Mouse (Mus musculus) C2C12 (cell line): ENCODE data around the gene Tdrd1. TPM values are rescaled to one million over a fixed set of nuclear protein-coding genes. Genes with fewer than 3 reads are reported as not detected.

ENCODE experiments used
- H3K27me3 ChIP-seq: one replicate; pipeline ENCODE4 v1.6.1; 2011; ENCODE audit not compliant: control insufficient read depth, insufficient read depth, insufficient read length
- H3K36me3 ChIP-seq: one replicate; pipeline ENCODE4 v1.6.1; 2011; ENCODE audit not compliant: control insufficient read depth, insufficient read depth
- H3K4me3 ChIP-seq: one replicate; pipeline ENCODE4 v1.5.1; 2011; ENCODE audit warnings: mild to moderate bottlenecking, control low read depth; ENCODE audit not compliant: poor library complexity, insufficient read depth, severe bottlenecking
- H3K79me2 ChIP-seq: one replicate; pipeline ENCODE4 v1.6.1; 2011; ENCODE audit not compliant: control insufficient read depth, insufficient read depth
- H3K79me3 ChIP-seq: one replicate; pipeline ENCODE4 v1.6.1; 2011; ENCODE audit warnings: low read depth, control low read depth
- H3ac ChIP-seq: one replicate; pipeline ENCODE3; 2011; ENCODE audit warnings: low read depth; ENCODE audit not compliant: control insufficient read depth, insufficient read length
- CEBPB ChIP-seq: IDR thresholded peaks from one replicate; pipeline ENCODE4 v1.6.1; 2011; ENCODE audit warnings: low read depth, mild to moderate bottlenecking, control low read depth, moderate library complexity
- CTCF ChIP-seq: IDR thresholded peaks from one replicate; pipeline ENCODE4 v1.5.1; 2011; ENCODE audit not compliant: control insufficient read depth, insufficient read depth, insufficient read length
- FOSL1 ChIP-seq: IDR thresholded peaks from one replicate; pipeline ENCODE4 v1.8.0; 2011; ENCODE audit warnings: mild to moderate bottlenecking, low read length; ENCODE audit not compliant: poor library complexity, insufficient read depth, severe bottlenecking
- MAX ChIP-seq: IDR thresholded peaks from one replicate; pipeline ENCODE4 v1.6.1; 2011; ENCODE audit warnings: mild to moderate bottlenecking, control low read depth
- MYOD1 ChIP-seq: IDR thresholded peaks from one replicate; pipeline ENCODE4 v1.6.1; 2011; ENCODE audit warnings: low read depth; ENCODE audit not compliant: control insufficient read depth, insufficient read length
- MYOG ChIP-seq: IDR thresholded peaks from one replicate; pipeline ENCODE4 v1.6.1; 2011; ENCODE audit not compliant: control insufficient read depth, insufficient read length; ENCODE audit errors: extremely low read depth
- USF1 ChIP-seq: IDR thresholded peaks from one replicate; pipeline ENCODE4 v1.6.1; 2011; ENCODE audit warnings: low read depth, mild to moderate bottlenecking, control low read depth, moderate library complexity
- polyA plus RNA-seq: library from polyadenylated mRNA; unstranded; fragments of >200 nt; fragmentation: generic; extraction: Trizol; gene quantifications from one replicate; pipeline ENCODE4 v1.2.1, GENCODE M21; 2012; ENCODE audit warnings: missing spikeins

Gene Tdrd1
- polyA plus RNA-seq, 1 experiment, result not detected

DNA sequence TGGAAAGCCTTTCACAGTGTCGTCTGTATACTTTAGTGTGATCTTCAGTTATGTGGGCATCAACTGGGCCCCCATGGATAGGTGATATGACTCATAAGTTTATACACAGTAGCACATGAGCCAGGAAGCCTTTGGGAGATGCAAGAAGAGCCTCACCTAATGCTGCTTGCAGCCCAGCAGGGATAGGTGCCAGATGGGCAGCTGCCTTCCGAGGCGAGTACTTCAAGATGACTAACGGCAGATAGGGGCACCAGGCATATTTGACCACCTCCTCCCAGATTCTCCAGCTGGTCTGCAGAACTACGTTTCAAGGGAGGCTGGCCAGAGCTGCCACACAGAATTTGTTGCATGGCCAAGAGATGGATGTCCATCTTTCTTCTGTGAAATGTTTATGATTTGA lies 67.3 kb downstream of the Tdrd1 start:
- Histone ChIP-seq H3K27me3 (no peaks in the 10 kb centered on the region), H3K4me3 (no peak overlapping the region), H3ac (no peak overlapping the region), H3K79me3 (no peaks in the 10 kb centered on the region), H3K36me3 (no peaks in the 10 kb centered on the region), H3K79me2 (no peaks in the 10 kb centered on the region)
- no peak for TF ChIP-seq MAX
- TF ChIP-seq FOSL1, result no peak
- TF ChIP-seq CEBPB, result no peak

DNA sequence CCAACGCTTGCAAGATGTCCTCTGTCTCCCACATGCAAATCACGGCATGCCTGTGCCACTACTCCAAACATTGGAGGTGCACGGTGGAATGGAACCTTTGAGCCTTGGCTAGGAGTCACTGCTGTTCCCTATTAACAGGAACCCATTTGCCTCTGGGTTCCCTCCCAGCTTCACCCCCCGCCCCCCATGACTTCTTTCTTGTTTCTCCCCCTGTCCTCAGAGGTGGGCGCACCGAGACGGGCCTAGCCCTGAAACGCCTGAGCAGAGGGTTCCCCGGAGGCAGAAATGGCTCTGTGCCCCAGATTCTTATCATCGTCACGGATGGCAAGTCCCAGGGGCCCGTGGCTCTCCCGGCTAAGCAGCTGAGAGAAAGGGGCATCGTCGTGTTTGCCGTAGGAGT lies 71.6 kb downstream of the Tdrd1 start:
- no peak overlapping the region for H3K4me3 ChIP-seq
- H3K27me3 ChIP-seq, result peaks cover 6% of the 10 kb centered on the region
- no peak for TF ChIP-seq CTCF
- TF ChIP-seq CEBPB, result no peak
- no peak for TF ChIP-seq MYOD1
- no peak for TF ChIP-seq FOSL1
- no peak for TF ChIP-seq MYOG
- TF ChIP-seq MAX, result no peak
- TF ChIP-seq USF1, result no peak
- no peaks in the 10 kb centered on the region for H3K36me3 ChIP-seq
- no peaks in the 10 kb centered on the region for H3K79me3 ChIP-seq
- H3ac ChIP-seq, result no peak overlapping the region
- H3K79me2 ChIP-seq, result no peaks in the 10 kb centered on the region

GRCm38 (mm10) chr19:56904095-56904494 lies 78.1 kb downstream of the Tdrd1 start:
- no peak overlapping the region for H3K4me3 ChIP-seq
- H3ac ChIP-seq, result no peak overlapping the region
- no peak for TF ChIP-seq MAX
- TF ChIP-seq CEBPB, result no peak
- no peak for TF ChIP-seq USF1
- no peak for TF ChIP-seq FOSL1
- no peak for TF ChIP-seq CTCF
- no peak for TF ChIP-seq MYOD1
- H3K36me3 ChIP-seq, result no peaks in the 10 kb centered on the region
- H3K79me3 ChIP-seq, result no peaks in the 10 kb centered on the region
- H3K79me2 ChIP-seq, result no peaks in the 10 kb centered on the region
- H3K27me3 ChIP-seq, result peaks cover 6% of the 10 kb centered on the region

DNA sequence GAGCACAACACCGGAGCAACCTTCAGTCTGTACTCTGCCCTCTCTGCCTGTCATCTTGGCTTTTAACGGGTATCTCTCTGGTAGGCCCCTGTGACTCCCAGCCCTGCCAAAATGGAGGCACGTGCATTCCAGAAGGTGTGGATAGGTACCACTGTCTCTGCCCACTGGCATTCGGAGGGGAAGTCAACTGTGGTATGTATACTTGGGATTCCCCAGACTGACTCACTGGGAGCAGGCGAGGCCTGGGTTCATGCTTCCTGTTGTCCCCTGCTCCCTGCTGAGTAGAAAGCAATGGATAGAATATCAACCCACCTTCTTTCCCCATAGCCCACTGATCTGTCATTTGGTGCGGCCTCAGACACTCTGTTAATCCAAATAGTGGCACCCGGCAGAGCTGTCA lies 79.4 kb downstream of the Tdrd1 start:
- Histone ChIP-seq H3K27me3 (peaks cover 6% of the 10 kb centered on the region), H3K36me3 (no peaks in the 10 kb centered on the region), H3K79me2 (no peaks in the 10 kb centered on the region), H3K4me3 (no peak overlapping the region), H3ac (no peak overlapping the region), H3K79me3 (no peaks in the 10 kb centered on the region)
- TF ChIP-seq CEBPB, result no peak
- TF ChIP-seq FOSL1, result no peak
- TF ChIP-seq USF1, result no peak
- TF ChIP-seq MAX, result no peak
- no peak for TF ChIP-seq MYOD1
- TF ChIP-seq MYOG, result no peak
- no peak for TF ChIP-seq CTCF

- TF ChIP-seq MAX, result no peak
- H3K4me3 ChIP-seq, result no peak overlapping the region
- H3ac ChIP-seq, result no peak overlapping the region
- peaks cover 3% of the 10 kb centered on the region for H3K27me3 ChIP-seq
- no peaks in the 10 kb centered on the region for H3K79me2 ChIP-seq
- H3K79me3 ChIP-seq, result no peaks in the 10 kb centered on the region
- H3K36me3 ChIP-seq, result no peaks in the 10 kb centered on the region
Observed at GRCm38 (mm10) chr19:56907850-56908249, 81.8 kb downstream of the Tdrd1 start.

GRCm38 (mm10) chr19:56908472-56909270 lies 82.7 kb downstream of the Tdrd1 start:
- H3K79me3 ChIP-seq, result no peaks in the 10 kb centered on the region
- no peak overlapping the region for H3ac ChIP-seq
- no peaks in the 10 kb centered on the region for H3K36me3 ChIP-seq
- peaks cover 3% of the 10 kb centered on the region for H3K27me3 ChIP-seq
- TF ChIP-seq MYOD1 (no peak), CTCF (peak; percentile 78)
- H3K79me2 ChIP-seq, result no peaks in the 10 kb centered on the region
- no peak overlapping the region for H3K4me3 ChIP-seq
